Mouse (Mus musculus) megakaryocyte, embryonic 14.5 days (primary cell): Measurements from ENCODE around the gene Pafah1b1.

ENCODE experiments used
- FLI1 ChIP-seq: IDR thresholded peaks from 2 replicates; pipeline ENCODE4 v1.6.1; 2012; ENCODE audit warnings: low read length, inconsistent platforms, mixed read lengths
- GATA1 ChIP-seq: IDR thresholded peaks from 3 replicates; pipeline ENCODE4 v1.6.1; 2012; ENCODE audit warnings: mixed read lengths, low read length, inconsistent platforms, borderline replicate concordance

DNA sequence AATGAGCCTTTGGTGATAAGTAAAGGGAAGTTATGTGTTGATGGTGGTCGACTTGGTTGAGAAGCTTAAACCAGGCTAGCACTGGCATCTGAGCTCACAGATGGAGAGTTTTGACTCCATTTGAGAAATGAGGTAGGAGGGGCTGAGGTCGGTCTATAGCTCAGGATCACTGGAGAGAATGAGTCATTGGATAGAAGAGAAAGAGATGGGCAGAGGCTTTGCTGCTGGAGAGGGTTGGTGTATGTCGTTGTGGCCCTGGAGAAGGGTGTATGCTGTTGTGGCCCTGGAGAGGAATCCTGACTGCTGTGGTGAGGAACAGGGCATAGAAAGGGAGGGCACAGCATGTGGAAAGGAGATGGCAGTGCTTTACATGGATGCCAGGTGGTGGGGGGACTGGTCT lies 68.5 kb downstream of the Pafah1b1 start:
- TF ChIP-seq GATA1 (no peak), FLI1 (no peak)
